Mouse (Mus musculus) heart, embryonic 14.5 days (tissue): ENCODE data around the gene Ttc9b. TPM values are rescaled to one million over a fixed set of nuclear protein-coding genes. Genes with fewer than 3 reads are reported as not detected.

ENCODE experiments used
- ATAC-seq: fragments of 200-750 bp; cut with Nextera tagmentation; 2 replicates; pipeline ENCODE4 v1.8.0; 2017; ENCODE audit warnings: low read depth, moderate TSS enrichment; ENCODE audit not compliant: insufficient number of reproducible peaks, insufficient read depth, low FRiP score
- H3K27ac ChIP-seq, 2 experiments: fragments of 200-500 bp in 1 of 2; fragments of 300-500 bp in 1 of 2; sonication (generic) in 1 of 2; replicated peaks in 1 of 2; 2 replicates each; pipeline ENCODE4 v1.5.1; 2012 to 2014; ENCODE audit warnings: low read depth in 2 of 2, low read length in 2 of 2, control low read depth in 1 of 2, mild to moderate bottlenecking in 1 of 2, mixed read lengths in 1 of 2; ENCODE audit not compliant: control insufficient read depth in 1 of 2, insufficient read depth in 1 of 2
- H3K27me3 ChIP-seq: fragments of 300-500 bp; sonication (generic); 2 replicates; pipeline ENCODE4 v1.6.1; 2014; ENCODE audit warnings: mild to moderate bottlenecking, low read length, control low read depth; ENCODE audit not compliant: control insufficient read depth, insufficient read depth
- H3K36me3 ChIP-seq: fragments of 300-500 bp; sonication (generic); 2 replicates; pipeline ENCODE4 v1.6.1; 2014; ENCODE audit warnings: mild to moderate bottlenecking, control low read depth, low read length, mixed read lengths; ENCODE audit not compliant: control insufficient read depth, insufficient read depth
- H3K4me1 ChIP-seq, 2 experiments: fragments of 200-500 bp in 1 of 2; fragments of 300-500 bp in 1 of 2; sonication (generic) in 1 of 2; 2 replicates each; pipeline ENCODE4 v1.6.1; 2012 to 2014; ENCODE audit warnings: low read length in 2 of 2, control low read depth in 1 of 2, mixed read lengths in 1 of 2; ENCODE audit not compliant: control insufficient read depth in 2 of 2, insufficient read depth in 2 of 2
- H3K4me2 ChIP-seq: fragments of 300-500 bp; sonication (generic); 2 replicates; pipeline ENCODE4 v1.6.1; 2014; ENCODE audit warnings: mild to moderate bottlenecking, low read length
- H3K4me3 ChIP-seq, 2 experiments: fragments of 200-500 bp in 1 of 2; fragments of 300-500 bp in 1 of 2; sonication (generic) in 1 of 2; 2 replicates each; pipeline ENCODE4 v1.5.1; 2012 to 2014; ENCODE audit warnings: low read length in 2 of 2, mild to moderate bottlenecking in 2 of 2, control low read depth in 1 of 2, low read depth in 1 of 2, moderate library complexity in 1 of 2; ENCODE audit not compliant: control insufficient read depth in 1 of 2, insufficient read depth in 1 of 2
- H3K9ac ChIP-seq: fragments of 300-500 bp; sonication (generic); 2 replicates; pipeline ENCODE4 v1.6.1; 2014; ENCODE audit warnings: mild to moderate bottlenecking, low read length
- H3K9me3 ChIP-seq: fragments of 300-500 bp; sonication (generic); 2 replicates; pipeline ENCODE4 v1.6.1; 2016; ENCODE audit warnings: low read length, control low read depth; ENCODE audit not compliant: control insufficient read depth
- WGBS: fragments of 180-500 bp; shearing (Covaris S2); extraction: QIAGEN DNeasy Blood & Tissue Kit; methylation state at CpG from one replicate; pipeline ENCODE4 v1.1.7; 2014; 5-methylcytosine and 5-hydroxymethylcytosine counted together
- polyA plus RNA-seq: library from polyadenylated mRNA; unstranded; fragments of >200 nt; fragmentation: Nextera tagmentation; extraction: Ambion mirVana; gene quantifications from 2 replicates; pipeline ENCODE4 v1.2.1, GENCODE M21; 2014

Gene Ttc9b
- polyA plus RNA-seq, 1 experiment from 2014 or later, result 0.32 TPM

DNA sequence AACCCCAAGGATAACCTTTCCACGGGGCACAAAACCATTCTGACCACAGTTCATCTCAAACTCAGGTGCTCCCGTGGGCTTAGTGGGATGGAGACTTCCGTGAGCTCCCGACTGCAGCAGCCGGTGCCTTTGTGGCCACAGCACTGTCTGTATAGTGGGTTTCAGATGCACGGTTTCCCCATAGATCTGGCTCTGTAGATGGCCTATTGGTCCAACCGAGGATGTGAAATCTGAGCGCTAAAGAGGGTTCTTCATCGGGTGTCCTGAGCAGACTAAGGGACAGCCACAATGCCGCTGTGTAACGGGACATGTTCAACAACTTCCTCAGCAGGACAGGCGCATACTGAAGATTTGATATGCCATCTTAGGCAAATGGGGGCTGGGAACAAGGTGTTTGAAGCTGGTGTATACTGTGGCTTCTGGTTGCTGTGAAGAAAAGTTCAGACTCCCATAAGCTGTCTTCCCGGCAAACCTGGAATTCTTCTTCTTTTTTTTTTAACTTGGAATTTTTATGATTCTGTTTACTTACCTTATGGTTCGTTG is 34.6 kb downstream of the Ttc9b start:
- Histone ChIP-seq H3K9ac (peak overlapping the region; percentile 85), H3K36me3 (no peaks in the 10 kb centered on the region), H3K9me3 (no peaks in the 10 kb centered on the region), H3K4me2 (peak overlapping the region; percentile 88), H3K27me3 (peaks cover 10% of the 10 kb centered on the region; the same call in 1 of the 2 replicates), H3K27ac (peak overlapping the region in 1 of 2 experiments; percentile 67; a peak in 2 of 4 replicates), H3K4me3 (peak overlapping the region; percentile 57 to 66; a peak in 3 of 4 replicates), H3K4me1 (peaks cover 5 to 15% of the 10 kb centered on the region in 2 experiments)
- ATAC-seq, result no peak
- WGBS, result 41% methylated on average over 14 of the region's 14 CpGs

- Histone ChIP-seq H3K4me1 (peaks cover 5 to 15% of the 10 kb centered on the region in 2 experiments), H3K4me2 (peak within 1 kb of the TSS; percentile 88), H3K27ac (peak within 1 kb of the TSS; percentile 59 to 67), H3K9ac (peak within 1 kb of the TSS; percentile 85), H3K4me3 (peak within 1 kb of the TSS; percentile 57 to 66), H3K9me3 (no peaks in the 10 kb centered on the region), H3K36me3 (no peaks in the 10 kb centered on the region), H3K27me3 (peaks cover 10% of the 10 kb centered on the region; the same call in 1 of the 2 replicates)
- ATAC-seq, result peak; percentile 100
- under 1% methylated on average over 19 of the region's 19 CpGs for WGBS
These were observed 35.3 kb downstream of the Ttc9b start, which contains the start of gene Zfp607b for GRCm38 (mm10) chr7:27688815-27689612. Zfp607b (plus strand) TSS chr7:27689340.

GRCm38 (mm10) chr7:27691076-27691475 is 37.4 kb downstream of the Ttc9b start:
- Histone ChIP-seq H3K4me1 (peaks cover 5 to 11% of the 10 kb centered on the region in 2 experiments), H3K27me3 (no peaks in the 10 kb centered on the region), H3K4me3 (no peak overlapping the region), H3K9me3 (no peaks in the 10 kb centered on the region), H3K27ac (no peak overlapping the region), H3K4me2 (no peak overlapping the region), H3K9ac (no peak overlapping the region), H3K36me3 (no peaks in the 10 kb centered on the region)
- no peak for ATAC-seq
- WGBS, result 32% methylated on average over 5 of the region's 5 CpGs

DNA sequence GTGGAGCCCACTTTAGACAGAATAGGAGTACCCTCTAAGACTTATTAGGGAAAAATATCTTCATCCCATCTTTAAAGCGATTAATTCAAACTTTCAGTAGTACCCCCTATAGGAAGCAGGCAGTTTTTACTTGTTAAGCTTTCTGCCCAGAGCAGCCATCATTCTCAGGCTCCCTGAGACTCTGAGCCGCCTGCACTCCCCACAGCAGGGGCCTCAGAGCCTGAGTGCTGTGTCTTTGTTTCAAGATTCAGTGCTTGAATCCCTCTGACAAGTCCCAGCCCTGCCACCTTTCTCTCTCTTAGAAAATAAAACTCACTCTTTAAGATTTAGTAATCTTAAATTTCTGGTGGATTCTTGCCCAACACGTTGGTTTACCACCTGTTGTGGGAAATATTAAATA is 43.0 kb downstream of the Ttc9b start:
- Histone ChIP-seq H3K27me3 (no peaks in the 10 kb centered on the region), H3K9me3 (no peaks in the 10 kb centered on the region), H3K4me3 (no peak overlapping the region), H3K27ac (no peak overlapping the region), H3K9ac (no peak overlapping the region), H3K4me1 (no peaks in the 10 kb centered on the region), H3K4me2 (no peak overlapping the region), H3K36me3 (no peaks in the 10 kb centered on the region)
- no peak for ATAC-seq
- WGBS, result 42% methylated on average over 3 of the region's 3 CpGs

Other genes with a start within 250 kb of the Ttc9b start
- 0.15 and 0.20 TPM in 2 replicates for gene Sptbn4, start 206.2 kb upstream of the Ttc9b start, polyA plus RNA-seq
- gene Blvrb, start 205.9 kb upstream of the Ttc9b start, polyA plus RNA-seq, result 49.7 and 57.9 TPM in 2 replicates
- gene Sertad3, start 180.1 kb upstream of the Ttc9b start, polyA plus RNA-seq, result 15.7 and 19.4 TPM in 2 replicates
- gene Sertad1, start 167.0 kb upstream of the Ttc9b start, polyA plus RNA-seq, result 34.5 and 34.8 TPM in 2 replicates
- gene Prx, start 154.6 kb upstream of the Ttc9b start, polyA plus RNA-seq, result 0.58 and 0.59 TPM in 2 replicates
- 0.24 and 0.26 TPM in 2 replicates for gene Hipk4, start 130.6 kb upstream of the Ttc9b start, polyA plus RNA-seq
- 54.5 and 61.7 TPM in 2 replicates for gene Pld3, start 100.7 kb upstream of the Ttc9b start, polyA plus RNA-seq
- gene 2310022A10Rik, start 100.7 kb upstream of the Ttc9b start, polyA plus RNA-seq, result 31.0 TPM in 2 replicates
- 66.5 and 76.0 TPM in 2 replicates for gene Akt2, start 62.4 kb upstream of the Ttc9b start, polyA plus RNA-seq
- gene Map3k10, start 20.7 kb downstream of the Ttc9b start, polyA plus RNA-seq, result 3.8 and 4.3 TPM in 2 replicates
- gene Zfp607b, start 35.4 kb downstream of the Ttc9b start, polyA plus RNA-seq, result 2.2 and 2.5 TPM in 2 replicates
- gene Zfp60, start 77.5 kb downstream of the Ttc9b start, polyA plus RNA-seq, result 16.9 and 17.9 TPM in 2 replicates
- gene Zfp626, start 153.3 kb downstream of the Ttc9b start, polyA plus RNA-seq, result 1.2 TPM in 2 replicates
- gene Zfp59, start 184.7 kb downstream of the Ttc9b start, polyA plus RNA-seq, result 5.2 and 6.7 TPM in 2 replicates
- gene Zfp607a, start 203.6 kb downstream of the Ttc9b start, polyA plus RNA-seq, result 3.5 and 3.8 TPM in 2 replicates